Mouse (Mus musculus) cerebellum, adult (tissue): ENCODE results near the gene Dbh.
A peak's percentile ranks its signal among the peaks of the same experiment; 100 is the strongest.

Experiments
- ATAC-seq: cut with Nextera tagmentation; 2 replicates; pipeline ENCODE4 v1.9.2; 2017; ENCODE audit warnings: mild to moderate bottlenecking, moderate library complexity, mixed read lengths; ENCODE audit not compliant: insufficient number of reproducible peaks, low FRiP score, low TSS enrichment

Dbh gene

GRCm38 (mm10) chr2:27164796-27165590 lies at the start of gene Dbh:
Dbh (plus strand) TSS chr2:27165233.
- ATAC-seq: no peak

- no peak for ATAC-seq
Measured at GRCm38 (mm10) chr2:27118452-27118851, 46.6 kb upstream of the Dbh start.

GRCm38 (mm10) chr2:27119766-27120165 lies 45.3 kb upstream of the Dbh start:
- ATAC-seq: no peak

- no peak for ATAC-seq
Measured at GRCm38 (mm10) chr2:27120241-27120641, 44.8 kb upstream of the Dbh start.

GRCm38 (mm10) chr2:27121626-27122355 lies 43.2 kb upstream of the Dbh start:
- no peak for ATAC-seq

- ATAC-seq: no peak
Measured at GRCm38 (mm10) chr2:27122578-27122977, 42.5 kb upstream of the Dbh start.

GRCm38 (mm10) chr2:27123121-27123520 lies 41.9 kb upstream of the Dbh start:
- no peak for ATAC-seq

- ATAC-seq: no peak
Measured at GRCm38 (mm10) chr2:27125979-27126378, 39.1 kb upstream of the Dbh start.

GRCm38 (mm10) chr2:27126496-27126895 lies 38.5 kb upstream of the Dbh start:
- ATAC-seq: no peak

- no peak for ATAC-seq
Measured at GRCm38 (mm10) chr2:27128990-27129389, 36.0 kb upstream of the Dbh start.

- ATAC-seq: no peak
Measured at GRCm38 (mm10) chr2:27135935-27136334, 29.1 kb upstream of the Dbh start.

- ATAC-seq: no peak
Measured at GRCm38 (mm10) chr2:27136336-27136735, 28.7 kb upstream of the Dbh start.

GRCm38 (mm10) chr2:27136789-27137188 lies 28.2 kb upstream of the Dbh start:
- no peak for ATAC-seq

- no peak for ATAC-seq
Measured at GRCm38 (mm10) chr2:27138356-27138755, 26.7 kb upstream of the Dbh start.

GRCm38 (mm10) chr2:27141950-27142693 lies 22.9 kb upstream of the Dbh start, which contains the start of gene Fam163b:
Fam163b (minus strand) TSS chr2:27142491.
- ATAC-seq: peak; percentile 57; the same call in 1 of the 2 replicates

GRCm38 (mm10) chr2:27144957-27145356 lies 20.1 kb upstream of the Dbh start:
- ATAC-seq: no peak

- ATAC-seq: no peak
Measured at GRCm38 (mm10) chr2:27146840-27147239, 18.2 kb upstream of the Dbh start.

GRCm38 (mm10) chr2:27149457-27149856 lies 15.6 kb upstream of the Dbh start:
- no peak for ATAC-seq

GRCm38 (mm10) chr2:27154466-27155185 lies 10.4 kb upstream of the Dbh start:
- ATAC-seq: no peak

- no peak for ATAC-seq
Measured at GRCm38 (mm10) chr2:27156596-27156995, 8.4 kb upstream of the Dbh start.
